Mouse (Mus musculus): ENCODE results near the gene Fam178b.

Fam178b gene

DNA sequence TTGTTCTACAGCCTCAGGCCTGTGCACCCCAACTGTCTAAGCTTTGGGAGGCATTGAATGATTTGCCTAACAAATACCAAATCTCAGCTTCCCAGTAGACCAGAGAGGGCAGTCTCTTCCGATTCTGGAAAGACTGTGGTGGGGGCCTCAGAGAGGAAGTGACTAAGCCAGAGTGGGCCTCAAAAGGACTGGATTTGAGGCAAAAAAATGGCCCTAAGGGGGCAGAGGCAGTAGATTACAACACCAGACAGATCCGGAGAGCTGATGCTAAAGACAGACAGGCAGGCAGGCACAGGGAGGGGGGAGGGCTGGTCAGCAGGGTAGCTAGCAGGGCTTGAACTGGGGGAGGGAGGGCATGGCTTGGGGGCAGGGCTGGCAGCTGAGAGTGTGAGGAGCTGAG, 116.6 kb downstream of the Fam178b start:
- no peak for DNase-seq (ENCODE audit: extremely low spot score)

DNA sequence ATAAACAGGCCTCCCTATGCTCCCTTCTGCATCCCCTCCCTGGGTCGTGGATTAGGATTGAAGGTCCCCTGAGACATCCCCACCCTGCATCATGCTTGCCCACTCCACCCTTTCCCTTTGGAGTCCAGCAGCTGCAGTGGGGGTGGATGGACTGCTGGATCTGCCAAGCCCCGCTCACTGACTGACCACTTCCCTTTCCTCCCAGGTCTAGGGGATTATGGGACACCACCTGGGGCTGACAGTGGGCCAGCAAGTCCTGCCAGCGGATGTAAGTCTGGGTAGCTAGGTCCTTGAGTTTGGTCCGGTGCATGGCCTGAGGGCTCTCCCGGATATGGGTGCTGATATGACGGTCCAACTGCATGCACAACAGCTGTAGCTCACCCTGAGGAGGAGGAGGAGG, 118.9 kb downstream of the Fam178b start:
- no peak for DNase-seq (ENCODE audit: extremely low spot score)

DNA sequence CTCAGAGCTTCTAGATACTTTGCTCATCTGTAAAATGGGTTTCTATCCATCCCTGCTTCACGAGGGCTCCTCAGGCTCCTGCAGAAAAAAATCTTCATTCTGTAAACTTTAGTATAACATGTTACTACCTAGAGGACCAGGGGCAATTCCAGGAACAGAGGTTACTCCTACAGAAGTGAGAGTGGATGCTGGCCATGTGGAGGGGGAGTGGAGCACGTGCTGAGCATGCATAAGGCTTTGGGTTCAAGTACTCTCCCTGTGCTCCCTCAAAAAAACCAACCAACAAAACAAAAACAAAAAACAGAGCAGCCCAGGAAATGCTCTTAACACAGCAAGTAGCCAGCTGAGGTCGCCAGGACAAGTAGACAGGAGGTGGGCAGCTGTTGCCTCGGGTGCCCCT, 119.4 kb downstream of the Fam178b start:
- DNase-seq (ENCODE audit: extremely low spot score), result no peak

DNA sequence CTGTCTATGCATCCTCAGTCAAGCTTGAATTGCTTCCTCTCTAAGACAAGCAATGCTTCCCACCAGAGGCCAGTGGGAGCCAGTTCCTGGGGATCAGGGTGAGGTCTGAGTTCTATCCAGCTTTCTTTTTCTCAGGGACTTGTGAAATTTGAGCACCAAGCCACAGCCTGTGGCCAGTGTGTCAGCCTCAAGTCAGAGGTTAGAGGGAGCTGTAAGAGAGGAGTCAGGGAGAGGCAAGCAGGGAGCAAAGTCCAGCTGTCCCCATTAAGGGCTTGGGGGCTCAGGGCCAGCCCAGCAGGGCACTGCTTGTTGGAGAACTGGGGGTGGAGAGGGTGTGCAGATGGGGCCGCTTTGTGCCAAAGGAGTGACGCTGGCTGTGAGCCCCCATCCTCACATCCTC, 119.8 kb downstream of the Fam178b start:
- DNase-seq (ENCODE audit: extremely low spot score), result no peak

GRCm38 (mm10) chr1:36562388-36562787, 120.6 kb downstream of the Fam178b start:
- no peak for DNase-seq (ENCODE audit: extremely low spot score)

DNA sequence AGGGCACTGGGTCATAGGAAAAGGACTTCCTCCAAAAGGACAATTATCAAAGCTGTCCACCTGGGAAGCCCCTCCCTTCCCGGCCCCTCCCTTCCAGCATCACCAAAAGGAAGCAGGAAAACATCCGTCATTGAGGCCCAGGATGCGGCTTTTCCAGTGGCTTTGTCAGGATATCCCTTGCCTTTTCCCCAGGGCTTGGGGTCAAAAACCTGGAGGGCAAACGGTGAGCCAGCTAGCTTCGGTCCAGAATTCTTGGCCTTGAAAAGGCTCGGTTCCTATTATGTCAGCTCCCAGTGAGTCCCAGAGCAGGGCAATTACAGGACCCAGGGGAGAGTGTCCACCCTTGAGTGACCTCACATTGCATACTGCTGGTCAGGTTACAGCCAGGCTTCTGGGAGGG, 122.1 kb downstream of the Fam178b start:
- DNase-seq (ENCODE audit: extremely low spot score), result no peak

GRCm38 (mm10) chr1:36559888-36560287, 123.1 kb downstream of the Fam178b start:
- no peak for DNase-seq (ENCODE audit: extremely low spot score)

DNA sequence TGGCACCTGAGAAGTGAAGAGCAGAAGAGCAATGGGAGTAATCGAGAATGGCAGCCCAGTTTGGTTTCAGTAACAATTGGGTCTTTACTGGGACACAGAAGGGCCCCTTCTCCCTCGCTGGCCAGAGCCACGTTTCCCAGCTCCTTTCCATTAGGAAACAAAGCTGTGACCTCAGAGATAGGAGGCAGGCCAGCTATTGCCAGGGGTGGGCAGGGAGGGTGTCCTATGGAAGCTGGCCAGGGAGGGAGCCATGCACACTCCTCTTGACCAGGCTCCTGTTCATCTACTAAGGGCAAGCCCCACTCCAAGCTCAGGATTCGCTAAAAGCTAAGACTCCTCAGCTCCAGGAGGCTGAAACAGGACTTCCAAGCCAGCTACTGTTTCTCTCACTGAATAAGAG, 123.7 kb downstream of the Fam178b start:
- DNase-seq (ENCODE audit: extremely low spot score), result peak; percentile 32

- DNase-seq (ENCODE audit: extremely low spot score), result peak; percentile 90
Observed at GRCm38 (mm10) chr1:36558031-36558993, 124.7 kb downstream of the Fam178b start, which contains the start of gene Sema4c. TSS of gene Sema4c (minus strand) at chr1:36558349.

DNA sequence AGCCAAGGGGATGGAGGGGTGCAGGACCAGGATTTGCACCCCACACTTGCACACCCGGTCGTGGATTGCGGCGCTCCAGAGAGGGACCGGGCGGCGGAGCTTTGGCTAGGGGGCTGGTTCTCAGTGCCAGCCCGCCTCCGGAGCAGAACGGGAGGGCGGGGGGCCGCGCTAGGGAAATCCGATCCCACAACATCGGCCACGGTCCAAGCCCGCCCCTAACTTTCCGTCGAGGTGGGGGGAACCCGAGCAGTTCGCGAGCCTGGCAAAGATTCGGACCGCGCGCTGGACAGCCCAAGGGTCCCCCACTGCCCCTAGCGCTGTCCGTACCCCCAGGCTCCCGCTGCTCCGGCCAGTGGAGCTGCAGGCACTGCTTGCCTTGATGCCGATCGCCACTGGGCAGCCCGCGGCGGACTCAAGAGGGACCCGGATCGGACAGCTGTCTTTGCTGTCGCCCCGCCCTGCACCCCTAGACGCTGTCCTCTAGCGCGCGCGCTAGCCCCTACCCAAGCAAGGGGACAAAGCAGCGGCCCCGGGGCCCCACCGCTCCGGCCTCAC, 125.4 kb downstream of the Fam178b start:
- peak; percentile 90 for DNase-seq (ENCODE audit: extremely low spot score)

DNA sequence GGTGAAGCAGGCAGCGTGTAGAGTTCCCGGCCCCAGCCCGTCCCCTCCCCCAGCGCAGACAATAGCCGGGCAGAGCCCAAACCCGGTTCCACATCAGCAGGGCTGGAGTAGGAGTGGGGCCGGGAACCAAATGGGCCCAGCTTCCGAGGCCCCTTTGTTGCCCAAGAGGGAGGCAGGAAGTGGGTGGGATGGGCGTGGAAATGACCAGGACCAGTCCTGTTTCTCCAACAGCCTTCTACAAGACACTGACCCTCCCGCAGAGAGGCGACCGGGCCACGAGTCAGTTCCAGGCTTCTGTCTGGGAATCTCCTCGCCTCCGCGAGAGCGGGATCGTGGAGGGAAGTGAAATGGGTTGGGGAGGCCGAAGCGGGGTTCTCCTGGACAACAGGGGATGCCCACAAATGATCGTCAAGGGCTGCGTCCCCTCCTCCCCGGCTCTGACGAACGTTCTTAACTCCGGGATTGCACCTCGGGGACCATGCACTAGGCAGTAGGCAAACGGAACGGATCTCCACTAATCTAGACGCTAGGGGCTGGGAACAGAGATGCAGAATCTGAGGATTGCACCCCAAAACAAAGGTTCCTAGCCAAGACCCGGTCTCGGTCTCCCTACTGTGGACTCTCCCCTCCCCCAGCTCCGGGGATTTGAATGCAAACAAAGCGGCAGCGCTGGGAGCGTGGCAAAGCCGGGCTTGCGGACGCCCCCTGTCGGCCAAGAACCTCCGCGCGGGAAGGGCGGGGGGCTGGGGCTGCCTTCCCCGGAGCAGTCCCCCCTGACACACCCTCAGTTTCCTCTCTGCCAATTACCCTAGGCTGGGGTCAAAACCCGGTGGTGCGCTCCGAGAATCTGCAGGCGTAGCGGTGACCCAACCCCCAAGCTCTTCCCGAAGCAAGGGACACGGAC, 126.2 kb downstream of the Fam178b start:
- DNase-seq (ENCODE audit: extremely low spot score), result peak; percentile 98

- DNase-seq (ENCODE audit: extremely low spot score), result peak; percentile 57
Observed at GRCm38 (mm10) chr1:36555798-36556395, 127.1 kb downstream of the Fam178b start.

GRCm38 (mm10) chr1:36554633-36555399, 128.2 kb downstream of the Fam178b start:
- no peak for DNase-seq (ENCODE audit: extremely low spot score)

GRCm38 (mm10) chr1:36552506-36552905, 130.5 kb downstream of the Fam178b start:
- DNase-seq (ENCODE audit: extremely low spot score), result no peak

DNA sequence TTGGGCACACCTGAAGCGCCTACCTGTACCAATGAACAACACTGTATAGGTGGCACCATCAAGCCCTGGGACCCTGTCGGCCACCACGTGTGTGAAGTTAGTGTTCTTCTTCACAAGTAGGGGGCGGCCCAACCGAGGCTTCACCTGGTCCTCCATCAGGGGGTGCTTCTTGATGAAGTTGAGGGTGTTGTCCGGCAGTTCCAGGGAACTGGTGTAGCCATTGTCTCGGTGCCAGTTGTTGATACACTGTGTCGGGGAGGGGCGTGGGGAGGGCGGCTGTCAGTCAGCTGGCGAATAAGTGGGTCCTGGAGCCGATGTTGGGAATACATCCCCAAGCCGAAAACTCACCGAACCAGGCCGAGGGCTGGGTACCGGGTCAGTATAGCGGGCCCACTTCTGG, 131.1 kb downstream of the Fam178b start:
- no peak for DNase-seq (ENCODE audit: extremely low spot score)

GRCm38 (mm10) chr1:36550075-36550863, 132.7 kb downstream of the Fam178b start:
- no peak for DNase-seq (ENCODE audit: extremely low spot score)

- DNase-seq (ENCODE audit: extremely low spot score), result no peak
Observed at GRCm38 (mm10) chr1:36549491-36549890, 133.5 kb downstream of the Fam178b start.

- DNase-seq (ENCODE audit: extremely low spot score), result no peak
Observed at GRCm38 (mm10) chr1:36548771-36549170, 134.2 kb downstream of the Fam178b start.

DNA sequence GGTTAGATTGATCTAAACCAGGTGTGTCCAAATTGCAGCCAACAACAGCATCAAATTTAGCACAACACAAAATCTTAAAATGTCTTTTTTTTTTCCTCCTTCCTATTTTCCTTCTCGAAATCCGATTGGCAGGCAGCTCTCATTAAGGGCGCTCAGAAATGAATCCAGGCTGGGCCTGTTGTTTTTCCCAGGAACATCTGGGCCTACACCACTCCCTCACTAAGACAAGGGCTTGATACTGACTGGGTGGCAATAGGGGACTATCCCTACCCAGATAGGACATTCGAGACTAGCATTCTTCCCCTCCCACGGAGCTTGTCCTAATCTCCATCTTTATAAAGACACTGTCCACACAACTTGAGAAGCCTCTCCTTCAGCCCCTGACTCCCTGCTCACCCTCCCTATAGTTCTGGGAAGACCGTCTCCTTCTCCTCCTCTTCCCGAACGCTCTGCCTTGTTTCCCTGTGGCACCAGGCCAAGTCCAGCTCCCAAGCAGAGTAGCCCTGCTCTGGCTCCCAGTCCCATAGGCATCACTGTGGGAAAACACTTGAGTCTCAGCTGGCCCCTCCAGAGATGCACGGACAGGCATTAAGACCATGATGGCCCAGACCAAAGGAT, 134.9 kb downstream of the Fam178b start:
- DNase-seq (ENCODE audit: extremely low spot score), result no peak
